Mouse (Mus musculus): ENCODE results near the gene Ociad2.
"Not testable (repeated sequence)": the region's sequence is repeated elsewhere in the genome, so short reads cannot be mapped to it uniquely, and the experiment has no call there.

The Ociad2 gene

GRCm38 (mm10) chr5:73351796-73352195, 11.0 kb upstream of the Ociad2 start:
- no peak for DNase-seq

GRCm38 (mm10) chr5:73349514-73349913, 8.7 kb upstream of the Ociad2 start:
- peak in 1 of 2 experiments; percentile 51 for DNase-seq

GRCm38 (mm10) chr5:73345254-73345653, 4.4 kb upstream of the Ociad2 start:
- DNase-seq: no peak

GRCm38 (mm10) chr5:73344310-73344709, 3.5 kb upstream of the Ociad2 start:
- DNase-seq: no peak

GRCm38 (mm10) chr5:73342701-73343355, 2.0 kb upstream of the Ociad2 start:
- no peak for DNase-seq

GRCm38 (mm10) chr5:73339779-73340722, 777 bp downstream of the Ociad2 start:
- DNase-seq: no peak

- DNase-seq: no peak
Measured at GRCm38 (mm10) chr5:73338832-73339163, 2.0 kb downstream of the Ociad2 start.

GRCm38 (mm10) chr5:73337961-73338831, 2.6 kb downstream of the Ociad2 start:
- peak; percentile 31 to 48 for DNase-seq

GRCm38 (mm10) chr5:73336448-73336847, 4.4 kb downstream of the Ociad2 start:
- no peak for DNase-seq

GRCm38 (mm10) chr5:73331002-73331401, 9.8 kb downstream of the Ociad2 start:
- DNase-seq: no peak

GRCm38 (mm10) chr5:73324526-73325170, 16.2 kb downstream of the Ociad2 start:
- DNase-seq: no peak

- DNase-seq: no peak
Measured at GRCm38 (mm10) chr5:73323602-73324001, 17.2 kb downstream of the Ociad2 start.

- not testable (repeated sequence) for DNase-seq
Measured at GRCm38 (mm10) chr5:73322684-73323083, 18.1 kb downstream of the Ociad2 start.

GRCm38 (mm10) chr5:73319306-73319705, 21.5 kb downstream of the Ociad2 start:
- no peak for DNase-seq

- DNase-seq: no peak
Measured at GRCm38 (mm10) chr5:73314654-73315053, 26.2 kb downstream of the Ociad2 start.

GRCm38 (mm10) chr5:73313591-73313990, 27.2 kb downstream of the Ociad2 start:
- DNase-seq: no peak

GRCm38 (mm10) chr5:73311458-73311857, 29.4 kb downstream of the Ociad2 start:
- DNase-seq: no peak

- DNase-seq: no peak
Measured at GRCm38 (mm10) chr5:73310401-73310800, 30.4 kb downstream of the Ociad2 start.

GRCm38 (mm10) chr5:73309496-73309895, 31.3 kb downstream of the Ociad2 start:
- DNase-seq: no peak

- no peak for DNase-seq
Measured at GRCm38 (mm10) chr5:73307297-73307696, 33.5 kb downstream of the Ociad2 start.

- no peak for DNase-seq
Measured at GRCm38 (mm10) chr5:73306486-73306885, 34.3 kb downstream of the Ociad2 start.

GRCm38 (mm10) chr5:73304507-73304906, 36.3 kb downstream of the Ociad2 start:
- DNase-seq: no peak

All from kidney, postnatal 25 days (tissue).